Mouse (Mus musculus): Measurements from ENCODE around the gene Trak1. TPM values are rescaled to one million over a fixed set of nuclear protein-coding genes. Genes with fewer than 3 reads are reported as not detected.

Trak1 gene
- polyA plus RNA-seq, 1 experiment from 2014 or later = 28.4 TPM

DNA sequence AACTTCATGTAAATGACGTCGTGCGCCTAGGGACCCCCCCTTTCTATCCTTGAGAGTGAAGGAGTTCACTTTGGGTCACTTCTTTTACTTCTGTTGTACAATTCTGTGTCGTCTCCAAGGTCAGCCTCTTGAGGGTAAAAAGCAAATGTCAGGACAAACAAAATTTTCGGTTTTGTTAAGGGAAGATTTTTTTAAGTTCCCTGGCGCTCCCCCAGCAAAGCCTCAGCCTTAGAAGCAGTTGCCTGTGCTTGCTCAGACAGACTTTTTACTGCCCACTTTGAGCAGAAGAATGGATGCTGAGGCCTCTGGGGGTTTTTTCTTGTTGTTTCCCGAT is 730 bp downstream of the Trak1 start:
- no peak for ATAC-seq (ENCODE audit: insufficient number of reproducible peaks, low FRiP score, low TSS enrichment, low read depth)
- Histone ChIP-seq H3K4me3 (replicated peaks) (peak overlapping the region; percentile 86), H3K4me1 (peaks cover 42% of the 10 kb centered on the region), H3K36me3 (no peaks in the 10 kb centered on the region), H3K27ac (replicated peaks) (peak overlapping the region; percentile 55; the same call in 1 of the 2 replicates), H3K9me3 (replicated peaks) (no peaks in the 10 kb centered on the region), H3K9ac (peak overlapping the region; percentile 85), H3K27me3 (0 out of 2 replicates have a peak, but pooled peaks cover 4% of the 10 kb centered on the region), H3K4me2 (replicated peaks) (peak overlapping the region; percentile 97)
- WGBS = 3% methylated on average over 7 of the region's 7 CpGs

DNA sequence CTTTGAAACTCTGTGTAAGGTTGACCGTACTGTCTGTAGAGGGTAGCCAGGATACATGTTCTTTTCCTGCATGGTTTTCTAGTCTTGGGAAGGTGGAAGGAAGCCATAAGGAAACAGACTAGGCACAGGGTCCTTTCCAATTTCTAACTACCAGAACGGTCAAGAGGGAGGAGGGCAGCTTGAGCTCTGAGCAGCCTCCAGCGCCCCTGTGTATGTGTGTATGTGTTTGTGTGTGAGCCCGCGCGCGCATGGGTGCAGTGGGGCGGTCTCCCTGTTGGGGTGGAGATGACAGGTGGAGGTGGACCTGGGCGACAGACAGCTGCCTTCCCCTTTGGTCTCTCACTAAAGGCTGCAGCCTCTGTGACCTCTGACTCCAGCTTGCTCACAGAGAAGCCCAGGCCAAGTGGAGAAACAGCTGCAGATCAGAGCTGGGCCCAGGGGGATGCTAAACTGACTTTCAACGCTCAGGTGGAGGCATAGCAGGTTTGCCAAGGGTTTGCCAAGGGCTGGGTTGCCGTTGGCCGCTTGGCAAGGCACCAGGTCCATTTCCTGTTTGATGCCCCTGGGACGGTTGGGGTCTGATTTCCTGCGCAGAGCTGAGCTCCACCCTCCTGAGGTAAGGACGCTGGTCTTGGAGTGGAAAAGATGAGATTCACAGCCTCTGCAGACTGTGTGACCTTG is 1.2 kb downstream of the Trak1 start:
- H3K4me3 ChIP-seq (replicated peaks) = peak overlapping the region; percentile 86
- no peaks in the 10 kb centered on the region for H3K9me3 ChIP-seq (replicated peaks)
- no peak for ATAC-seq (ENCODE audit: insufficient number of reproducible peaks, low FRiP score, low TSS enrichment, low read depth)
- H3K27ac ChIP-seq (replicated peaks) = peak overlapping the region; percentile 55; the same call in 1 of the 2 replicates
- peak overlapping the region; percentile 97 for H3K4me2 ChIP-seq (replicated peaks)
- H3K36me3 ChIP-seq = no peaks in the 10 kb centered on the region
- 28% methylated on average over 15 of the region's 15 CpGs for WGBS
- 0 out of 2 replicates have a peak, but pooled peaks cover 4% of the 10 kb centered on the region for H3K27me3 ChIP-seq
- peaks cover 45% of the 10 kb centered on the region for H3K4me1 ChIP-seq
- H3K9ac ChIP-seq = peak overlapping the region; percentile 85

DNA sequence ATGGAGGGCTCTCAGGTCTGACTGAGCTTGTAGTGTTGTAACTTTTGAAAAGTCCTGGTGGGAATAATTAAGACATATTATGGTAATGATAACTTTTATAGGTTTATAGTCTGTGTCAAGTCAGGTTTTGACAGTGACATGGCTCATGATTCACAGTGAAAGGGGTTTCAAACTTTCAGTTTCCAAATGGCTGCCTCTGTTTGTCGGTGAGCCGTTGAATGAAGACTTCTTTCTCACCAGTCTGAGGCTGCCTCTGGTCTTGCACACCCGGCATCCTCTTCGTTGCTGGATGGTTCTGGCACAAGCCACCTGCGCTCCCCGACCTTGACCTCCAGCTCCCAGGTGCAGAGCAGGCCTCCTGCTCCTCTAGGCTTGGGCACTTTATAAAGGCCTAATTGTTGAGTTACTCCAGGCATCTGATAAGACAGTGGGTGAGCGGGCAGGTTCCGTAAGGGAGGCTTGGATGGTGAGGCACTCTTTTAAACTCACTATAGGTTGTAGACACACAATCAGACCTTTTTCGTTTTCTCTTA is 2.0 kb downstream of the Trak1 start:
- no peak overlapping the region for H3K9ac ChIP-seq

DNA sequence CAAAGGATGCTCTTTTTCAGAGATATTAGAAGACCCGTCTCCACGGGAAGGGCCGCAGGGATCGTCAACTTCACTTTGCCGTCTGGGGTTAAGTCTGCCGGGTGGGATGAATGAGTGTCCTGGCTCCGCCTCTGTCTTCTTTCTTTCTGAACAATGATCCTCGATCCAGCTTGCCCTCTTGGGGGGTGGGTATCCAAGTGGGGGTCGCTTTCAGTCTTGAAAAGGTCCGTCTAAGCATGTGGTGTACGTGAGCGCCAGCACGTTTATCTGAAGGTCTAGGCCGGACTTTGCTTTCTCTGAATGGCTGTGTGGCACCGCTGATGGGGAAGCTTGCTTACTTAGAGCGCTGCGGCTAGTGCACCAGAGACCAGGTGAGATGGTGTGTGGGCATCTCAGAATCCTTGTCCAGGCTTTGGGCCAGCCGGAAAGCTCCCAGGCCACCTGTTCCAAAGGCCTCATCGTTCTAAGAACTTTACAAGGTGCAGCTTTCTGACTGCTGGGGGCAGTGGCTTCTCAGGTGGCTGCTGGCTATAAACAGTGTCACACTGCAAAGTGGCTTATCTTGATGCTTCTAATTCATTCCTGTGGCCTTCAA is 2.8 kb downstream of the Trak1 start:
- Histone ChIP-seq H3K27ac (replicated peaks) (no peak overlapping the region), H3K27me3 (no peaks in the 10 kb centered on the region), H3K4me3 (replicated peaks) (no peak overlapping the region), H3K9ac (no peak overlapping the region), H3K4me1 (peaks cover 49% of the 10 kb centered on the region), H3K36me3 (no peaks in the 10 kb centered on the region), H3K9me3 (replicated peaks) (no peaks in the 10 kb centered on the region), H3K4me2 (replicated peaks) (no peak overlapping the region; the same call in 1 of the 2 replicates)
- no peak for ATAC-seq (ENCODE audit: insufficient number of reproducible peaks, low FRiP score, low TSS enrichment, low read depth)
- 64% methylated on average over 19 of the region's 19 CpGs for WGBS

More for the DNA sequence above, 2.0 kb downstream of the Trak1 start:
- Histone ChIP-seq H3K4me3 (replicated peaks) (peak overlapping the region; percentile 86; the same call in 1 of the 2 replicates), H3K27me3 (no peaks in the 10 kb centered on the region), H3K9me3 (replicated peaks) (no peaks in the 10 kb centered on the region), H3K4me2 (replicated peaks) (peak overlapping the region; percentile 97; the same call in 1 of the 2 replicates), H3K27ac (replicated peaks) (no peak overlapping the region), H3K4me1 (peaks cover 49% of the 10 kb centered on the region), H3K36me3 (no peaks in the 10 kb centered on the region)
- no peak for ATAC-seq (ENCODE audit: insufficient number of reproducible peaks, low FRiP score, low TSS enrichment, low read depth)
- 77% methylated on average over 9 of the region's 9 CpGs for WGBS

GRCm38 (mm10) chr9:121301041-121301920 is 4.0 kb downstream of the Trak1 start:
- Histone ChIP-seq H3K36me3 (no peaks in the 10 kb centered on the region), H3K4me3 (replicated peaks) (no peak overlapping the region), H3K27me3 (no peaks in the 10 kb centered on the region), H3K27ac (replicated peaks) (no peak overlapping the region), H3K4me1 (peaks cover 49% of the 10 kb centered on the region), H3K9me3 (replicated peaks) (no peaks in the 10 kb centered on the region), H3K4me2 (replicated peaks) (no peak overlapping the region), H3K9ac (no peak overlapping the region)
- WGBS = 75% methylated on average over 22 of the region's 22 CpGs
- no peak for ATAC-seq (ENCODE audit: insufficient number of reproducible peaks, low FRiP score, low TSS enrichment, low read depth)

GRCm38 (mm10) chr9:121302543-121302942 is 5.2 kb downstream of the Trak1 start:
- Histone ChIP-seq H3K27ac (replicated peaks) (no peak overlapping the region), H3K4me2 (replicated peaks) (no peak overlapping the region), H3K4me3 (replicated peaks) (no peak overlapping the region), H3K27me3 (no peaks in the 10 kb centered on the region), H3K36me3 (no peaks in the 10 kb centered on the region), H3K9me3 (replicated peaks) (no peaks in the 10 kb centered on the region), H3K9ac (no peak overlapping the region), H3K4me1 (peaks cover 45% of the 10 kb centered on the region)
- 84% methylated on average over 7 of the region's 8 CpGs for WGBS
- ATAC-seq (ENCODE audit: insufficient number of reproducible peaks, low FRiP score, low TSS enrichment, low read depth) = no peak

DNA sequence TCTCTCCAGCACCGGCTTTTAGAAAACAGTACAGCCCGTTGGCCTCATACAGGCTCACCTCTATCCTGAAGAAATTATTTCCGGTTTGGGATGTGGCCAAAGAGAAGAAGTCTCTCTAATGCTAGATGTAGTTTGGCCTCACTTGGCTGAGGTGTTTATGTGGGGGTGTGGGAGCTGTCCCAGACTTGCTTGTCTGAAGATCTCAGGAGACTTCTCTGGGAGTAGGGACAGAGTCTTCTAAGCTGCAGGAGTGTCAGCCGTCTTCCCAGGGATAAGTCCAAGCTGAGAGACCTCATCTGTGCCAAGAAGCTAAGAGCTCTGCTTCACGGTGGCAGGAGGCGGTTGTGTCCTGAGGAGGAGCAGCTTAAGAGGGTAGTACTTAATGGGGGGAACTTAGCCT is 5.8 kb downstream of the Trak1 start:
- no peak for ATAC-seq (ENCODE audit: insufficient number of reproducible peaks, low FRiP score, low TSS enrichment, low read depth)
- no peaks in the 10 kb centered on the region for H3K27me3 ChIP-seq
- H3K27ac ChIP-seq (replicated peaks) = no peak overlapping the region; the same call in 1 of the 2 replicates
- H3K4me2 ChIP-seq (replicated peaks) = no peak overlapping the region
- 58% methylated on average over 6 of the region's 6 CpGs for WGBS
- no peak overlapping the region for H3K9ac ChIP-seq
- H3K4me3 ChIP-seq (replicated peaks) = no peak overlapping the region
- peaks cover 42% of the 10 kb centered on the region for H3K4me1 ChIP-seq
- no peaks in the 10 kb centered on the region for H3K9me3 ChIP-seq (replicated peaks)
- no peaks in the 10 kb centered on the region for H3K36me3 ChIP-seq

GRCm38 (mm10) chr9:121303748-121304147 is 6.4 kb downstream of the Trak1 start:
- H3K9me3 ChIP-seq (replicated peaks) = no peaks in the 10 kb centered on the region
- H3K4me3 ChIP-seq (replicated peaks) = no peak overlapping the region
- H3K4me2 ChIP-seq (replicated peaks) = no peak overlapping the region
- peaks cover 36% of the 10 kb centered on the region for H3K4me1 ChIP-seq
- 46% methylated on average over 9 of the region's 9 CpGs for WGBS
- no peak overlapping the region for H3K27ac ChIP-seq (replicated peaks)
- H3K9ac ChIP-seq = no peak overlapping the region
- H3K27me3 ChIP-seq = no peaks in the 10 kb centered on the region
- H3K36me3 ChIP-seq = no peaks in the 10 kb centered on the region
- no peak for ATAC-seq (ENCODE audit: insufficient number of reproducible peaks, low FRiP score, low TSS enrichment, low read depth)

- H3K4me3 ChIP-seq (replicated peaks) = no peak overlapping the region
- WGBS = 79% methylated on average over 10 of the region's 10 CpGs
- no peak overlapping the region for H3K4me2 ChIP-seq (replicated peaks)
- H3K9me3 ChIP-seq (replicated peaks) = no peaks in the 10 kb centered on the region
- peaks cover 28% of the 10 kb centered on the region for H3K4me1 ChIP-seq
- no peaks in the 10 kb centered on the region for H3K36me3 ChIP-seq
- H3K27ac ChIP-seq (replicated peaks) = no peak overlapping the region
- H3K9ac ChIP-seq = no peak overlapping the region
- no peak for ATAC-seq (ENCODE audit: insufficient number of reproducible peaks, low FRiP score, low TSS enrichment, low read depth)
- H3K27me3 ChIP-seq = no peaks in the 10 kb centered on the region
These were observed 7.2 kb downstream of the Trak1 start for GRCm38 (mm10) chr9:121304520-121304919.

- 93% methylated on average over 4 of the region's 4 CpGs for WGBS
- ATAC-seq (ENCODE audit: insufficient number of reproducible peaks, low FRiP score, low TSS enrichment, low read depth) = no peak
These were observed 8.2 kb downstream of the Trak1 start for GRCm38 (mm10) chr9:121305456-121305855.

GRCm38 (mm10) chr9:121309287-121309686 is 12.0 kb downstream of the Trak1 start:
- Histone ChIP-seq H3K4me3 (replicated peaks) (no peak overlapping the region), H3K9me3 (replicated peaks) (no peaks in the 10 kb centered on the region), H3K4me2 (replicated peaks) (no peak overlapping the region), H3K9ac (no peak overlapping the region), H3K27me3 (no peaks in the 10 kb centered on the region), H3K4me1 (peaks cover 24% of the 10 kb centered on the region), H3K36me3 (no peaks in the 10 kb centered on the region), H3K27ac (replicated peaks) (no peak overlapping the region)
- WGBS = 43% methylated on average over 4 of the region's 4 CpGs
- ATAC-seq (ENCODE audit: insufficient number of reproducible peaks, low FRiP score, low TSS enrichment, low read depth) = no peak

More at GRCm38 (mm10) chr9:121305456-121305855, 8.2 kb downstream of the Trak1 start:
- Histone ChIP-seq H3K4me2 (replicated peaks) (no peak overlapping the region), H3K9ac (no peak overlapping the region), H3K9me3 (replicated peaks) (no peaks in the 10 kb centered on the region), H3K4me1 (peaks cover 19% of the 10 kb centered on the region; the same call in 1 of the 2 replicates), H3K36me3 (no peaks in the 10 kb centered on the region), H3K27ac (replicated peaks) (no peak overlapping the region), H3K4me3 (replicated peaks) (no peak overlapping the region), H3K27me3 (no peaks in the 10 kb centered on the region)

Measured in embryonic facial prominence, embryonic 15.5 days (tissue).